Mouse (Mus musculus) inflammation-experienced regulatory T-cells, adult 6 months (primary cell): Measurements from ENCODE around the gene Ucp1. TPM values are rescaled to one million over a fixed set of nuclear protein-coding genes. Genes with fewer than 3 reads are reported as not detected.

ENCODE experiments used
- ATAC-seq: one replicate; pipeline ENCODE4 v1.8.0; 2017
- polyA plus RNA-seq, 3 experiments: library from polyadenylated mRNA; unstranded; fragments of 100-300 nt; shearing (Covaris generic); gene quantifications; one replicate each; pipeline ENCODE4 v1.2.1; 2017

The Ucp1 gene
- polyA plus RNA-seq, 3 experiments from 2014 or later: not detected

DNA sequence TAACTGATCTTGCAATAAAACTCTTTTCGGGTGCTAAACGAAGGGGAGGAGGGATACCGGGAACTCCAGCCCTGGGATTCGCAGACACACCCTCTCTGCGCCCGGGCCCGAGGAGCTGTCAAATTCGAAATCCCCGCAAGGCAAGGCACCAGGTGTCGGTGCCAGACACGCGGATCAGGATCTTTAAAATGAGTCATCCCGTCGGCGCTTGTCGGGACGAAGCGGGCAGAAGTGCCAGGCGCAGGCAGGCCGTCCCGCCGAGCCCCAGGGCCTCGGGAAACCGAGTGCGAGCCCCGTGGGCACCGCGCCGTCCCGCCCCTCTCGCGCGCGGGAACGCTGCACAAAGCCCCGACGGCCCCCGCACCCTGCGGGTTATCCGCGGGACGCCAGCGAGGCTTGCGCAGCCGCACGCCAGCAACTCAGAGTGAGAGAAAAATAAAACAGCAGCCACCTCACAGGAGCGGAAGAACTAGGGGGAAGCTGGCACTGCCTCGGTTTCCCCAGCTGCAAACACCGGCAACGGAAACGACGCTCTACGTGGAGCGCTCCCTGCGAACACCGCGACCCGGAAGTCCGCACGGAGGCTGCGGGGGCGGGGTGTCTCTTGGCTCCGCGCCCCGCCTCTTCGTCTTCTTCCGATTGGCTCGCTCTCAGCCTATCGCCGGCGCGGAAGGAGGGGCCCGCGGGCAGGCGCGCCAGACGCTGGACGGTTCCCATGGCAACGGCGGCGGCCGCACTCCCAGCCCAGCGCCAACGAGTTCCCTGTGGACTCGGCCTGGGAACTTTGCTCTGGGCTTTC, 41.9 kb downstream of the Ucp1 start, which contains the start of gene Elmod2:
Gene Elmod2 (minus strand): TSS at position 588 of the 799 bp plus-strand sequence.
- peak; percentile 98 for ATAC-seq

DNA sequence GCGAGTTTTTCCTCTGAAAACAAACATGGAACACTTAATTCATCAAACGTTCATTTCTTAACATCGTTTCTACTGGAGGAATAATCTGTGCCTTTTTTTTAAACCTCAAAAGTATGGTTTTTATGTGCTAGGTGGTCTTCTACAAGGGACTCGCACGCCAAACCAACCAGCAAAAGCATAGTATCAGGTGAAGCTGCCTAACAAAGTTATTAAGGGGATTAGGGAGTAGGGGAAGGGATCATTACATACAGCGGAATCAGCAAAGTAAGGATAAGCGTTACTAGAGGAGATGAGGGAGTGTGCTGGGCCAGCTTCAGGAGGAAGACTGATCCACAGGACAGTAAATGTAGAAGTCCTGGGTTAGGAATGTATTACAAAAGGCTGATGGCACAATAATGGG, 42.7 kb downstream of the Ucp1 start:
- ATAC-seq: no peak

DNA sequence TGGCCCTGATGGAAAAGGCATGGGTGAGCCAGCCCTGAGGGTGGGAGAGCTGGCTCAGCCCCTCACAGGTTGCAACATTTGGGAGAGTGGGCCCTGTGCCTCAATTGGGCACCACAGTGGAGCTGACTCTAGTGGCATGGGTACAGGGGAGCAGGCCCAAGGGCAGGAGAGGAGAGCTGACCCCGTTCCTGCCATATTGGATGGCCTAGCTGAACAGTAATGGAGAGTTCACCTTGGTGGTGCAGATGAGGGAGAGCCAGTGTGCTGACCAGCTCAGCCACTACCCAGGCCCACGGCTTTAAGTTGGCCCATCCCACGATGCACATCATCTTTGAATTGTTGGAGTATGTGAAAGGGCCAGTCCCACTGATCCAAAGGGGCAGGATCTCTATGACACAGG, 51.9 kb downstream of the Ucp1 start:
- ATAC-seq: no peak

DNA sequence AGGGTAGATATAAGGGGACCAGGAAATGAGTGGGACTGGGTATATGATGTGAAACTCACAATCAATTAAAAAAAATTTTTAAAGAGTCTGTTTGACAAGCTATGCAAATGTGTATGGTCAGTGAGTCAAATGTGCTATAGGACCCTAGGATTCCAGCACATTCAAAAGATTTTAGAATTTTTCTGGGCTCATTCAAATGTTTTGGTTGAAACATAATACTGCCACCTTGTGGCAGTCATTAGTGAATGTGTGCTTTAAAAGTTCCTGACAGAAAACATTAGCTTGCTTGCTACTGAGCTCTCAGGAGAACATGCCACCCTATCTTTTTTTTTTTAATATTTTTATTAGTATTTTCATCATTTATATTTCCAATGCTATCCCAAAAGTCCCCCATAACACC, 52.5 kb downstream of the Ucp1 start:
- ATAC-seq: no peak

Other genes starting within 250 kb of the Ucp1 start
- gene Tbc1d9, start 125.0 kb upstream of the Ucp1 start, polyA plus RNA-seq: under 1 TPM in 2 of 3 experiments, not detected in 1; 0.18 to 0.20 TPM
- gene Gm10645, start 124.2 kb upstream of the Ucp1 start, polyA plus RNA-seq: not detected
- 10 to 100 TPM in 2 of 3 experiments, 1 to 10 TPM in 1; 9.0 to 10.7 (median 10.4) TPM for gene Elmod2, start 42.1 kb downstream of the Ucp1 start, polyA plus RNA-seq
- gene Mgat4d, start 58.1 kb downstream of the Ucp1 start, polyA plus RNA-seq: not detected
- gene Clgn, start 99.5 kb downstream of the Ucp1 start, polyA plus RNA-seq: 1 to 10 TPM in 1 of 3 experiments, under 1 TPM in 1, not detected in 1; 0.71 to 7.2 TPM
- gene Scoc, start 168.0 kb downstream of the Ucp1 start, polyA plus RNA-seq: 10 to 100 TPM; 26.8 to 34.5 (median 30.6) TPM
- not detected for gene Olfr370, start 245.4 kb downstream of the Ucp1 start, polyA plus RNA-seq